Mouse (Mus musculus) right cerebral cortex, postnatal 4 days (tissue): Measurements from ENCODE around the gene Scyl2.
"Not testable (repeated sequence)": the region's sequence is repeated elsewhere in the genome, so short reads cannot be mapped to it uniquely, and the experiment has no call there.

Experiments
- DNase-seq: peaks from one replicate; pipeline ENCODE4 v3.0.0-alpha.2; 2022

Gene Scyl2

GRCm38 (mm10) chr10:89686139-89686808 lies at the start of gene Scyl2:
Scyl2 (minus strand) TSS chr10:89686285.
- DNase-seq, result peak; percentile 94

- peak; percentile 89 for DNase-seq
Measured at GRCm38 (mm10) chr10:89732001-89732794, 46.1 kb upstream of the Scyl2 start, which contains the start of gene Actr6. Actr6 (minus strand) TSS chr10:89732295.

GRCm38 (mm10) chr10:89731341-89731740 lies 45.3 kb upstream of the Scyl2 start:
- DNase-seq, result no peak

GRCm38 (mm10) chr10:89730386-89730785 lies 44.3 kb upstream of the Scyl2 start:
- DNase-seq, result no peak

- DNase-seq, result no peak
Measured at GRCm38 (mm10) chr10:89722247-89723195, 36.4 kb upstream of the Scyl2 start.

GRCm38 (mm10) chr10:89720796-89721195 lies 34.7 kb upstream of the Scyl2 start:
- no peak for DNase-seq

- DNase-seq, result no peak
Measured at GRCm38 (mm10) chr10:89720252-89720651, 34.2 kb upstream of the Scyl2 start.

GRCm38 (mm10) chr10:89714910-89715309 lies 28.8 kb upstream of the Scyl2 start:
- DNase-seq, result no peak

- no peak for DNase-seq
Measured at GRCm38 (mm10) chr10:89708720-89709119, 22.6 kb upstream of the Scyl2 start.

GRCm38 (mm10) chr10:89707397-89707796 lies 21.3 kb upstream of the Scyl2 start:
- DNase-seq, result no peak

GRCm38 (mm10) chr10:89703042-89703441 lies 17.0 kb upstream of the Scyl2 start:
- DNase-seq, result no peak

GRCm38 (mm10) chr10:89697956-89698355 lies 11.9 kb upstream of the Scyl2 start:
- no peak for DNase-seq

- DNase-seq, result not testable (repeated sequence)
Measured at GRCm38 (mm10) chr10:89696270-89696669, 10.2 kb upstream of the Scyl2 start.

- no peak for DNase-seq
Measured at GRCm38 (mm10) chr10:89695194-89695911, 9.3 kb upstream of the Scyl2 start.

GRCm38 (mm10) chr10:89690021-89690420 lies 3.9 kb upstream of the Scyl2 start:
- DNase-seq, result no peak

- no peak for DNase-seq
Measured at GRCm38 (mm10) chr10:89687455-89687854, 1.4 kb upstream of the Scyl2 start.

GRCm38 (mm10) chr10:89685391-89686138 lies 520 bp downstream of the Scyl2 start:
- no peak for DNase-seq

GRCm38 (mm10) chr10:89682961-89683360 lies 3.1 kb downstream of the Scyl2 start:
- no peak for DNase-seq

GRCm38 (mm10) chr10:89682157-89682556 lies 3.9 kb downstream of the Scyl2 start:
- no peak for DNase-seq

- no peak for DNase-seq
Measured at GRCm38 (mm10) chr10:89681706-89682105, 4.4 kb downstream of the Scyl2 start.

- DNase-seq, result no peak
Measured at GRCm38 (mm10) chr10:89680517-89680916, 5.6 kb downstream of the Scyl2 start.

GRCm38 (mm10) chr10:89679448-89679847 lies 6.6 kb downstream of the Scyl2 start:
- DNase-seq, result no peak
